Mouse (Mus musculus) hindbrain, embryonic 16.5 days (tissue): ENCODE measurements around the gene Tapbpl. TPM values are rescaled to one million over a fixed set of nuclear protein-coding genes. Genes with fewer than 3 reads are reported as not detected.

ENCODE experiments used
- ATAC-seq: fragments of 200-750 bp; cut with Nextera tagmentation; 2 replicates; pipeline ENCODE4 v1.8.0; 2017; ENCODE audit warnings: moderate TSS enrichment, moderate library complexity
- H3K27ac ChIP-seq: fragments of 300-500 bp; sonication (generic); 2 replicates; pipeline ENCODE4 v1.5.1; 2014; ENCODE audit warnings: low read depth, mild to moderate bottlenecking, control low read depth, low read length, moderate library complexity
- H3K27me3 ChIP-seq: fragments of 300-500 bp; sonication (generic); replicated peaks from 2 replicates; pipeline ENCODE4 v1.6.1; 2014; ENCODE audit warnings: low read length; ENCODE audit not compliant: control insufficient read depth, insufficient read depth
- H3K36me3 ChIP-seq: fragments of 300-500 bp; sonication (generic); 2 replicates; pipeline ENCODE4 v1.6.1; 2014; ENCODE audit warnings: mild to moderate bottlenecking, low read length, moderate library complexity, mixed read lengths; ENCODE audit not compliant: control insufficient read depth, insufficient read depth
- H3K4me1 ChIP-seq: fragments of 300-500 bp; sonication (generic); 2 replicates; pipeline ENCODE4 v1.6.1; 2014; ENCODE audit warnings: low read depth, low read length; ENCODE audit not compliant: control insufficient read depth, insufficient read depth
- H3K4me2 ChIP-seq: fragments of 300-500 bp; sonication (generic); 2 replicates; pipeline ENCODE4 v1.6.1; 2014; ENCODE audit warnings: mild to moderate bottlenecking, low read length, control low read depth, moderate library complexity
- H3K4me3 ChIP-seq: fragments of 300-500 bp; sonication (generic); 2 replicates; pipeline ENCODE4 v1.5.1; 2014; ENCODE audit warnings: mild to moderate bottlenecking, low read length, control low read depth, moderate library complexity
- H3K9ac ChIP-seq: fragments of 300-500 bp; sonication (generic); 2 replicates; pipeline ENCODE4 v1.6.1; 2014; ENCODE audit warnings: low read depth, mild to moderate bottlenecking, control low read depth, low read length, moderate library complexity
- H3K9me3 ChIP-seq: fragments of 300-500 bp; sonication (generic); 2 replicates; pipeline ENCODE4 v1.6.1; 2014; ENCODE audit warnings: mild to moderate bottlenecking, low read length, moderate library complexity; ENCODE audit not compliant: control insufficient read depth
- WGBS: fragments of 180-500 bp; shearing (Covaris S2); extraction: QIAGEN DNeasy Blood & Tissue Kit; methylation state at CpG from one replicate; pipeline ENCODE4 v1.1.7; 2014; 5-methylcytosine and 5-hydroxymethylcytosine counted together
- polyA plus RNA-seq: library from polyadenylated mRNA; unstranded; fragments of >200 nt; fragmentation: Nextera tagmentation; extraction: Ambion mirVana; gene quantifications from 2 replicates; pipeline ENCODE4 v1.2.1, GENCODE M21; 2015

Tapbpl gene
- polyA plus RNA-seq, 1 experiment from 2014 or later: 9.1 TPM

GRCm38 (mm10) chr6:125266091-125266490 is 34.4 kb upstream of the Tapbpl start:
- no peak for ATAC-seq
- H3K27ac ChIP-seq: no peak overlapping the region
- H3K36me3 ChIP-seq: no peaks in the 10 kb centered on the region
- H3K4me2 ChIP-seq: no peak overlapping the region
- no peaks in the 10 kb centered on the region for H3K4me1 ChIP-seq
- no peaks in the 10 kb centered on the region for H3K27me3 ChIP-seq
- no peak overlapping the region for H3K4me3 ChIP-seq
- 77% methylated on average over 13 of the region's 13 CpGs for WGBS
- H3K9me3 ChIP-seq: no peaks in the 10 kb centered on the region
- H3K9ac ChIP-seq: no peak overlapping the region

DNA sequence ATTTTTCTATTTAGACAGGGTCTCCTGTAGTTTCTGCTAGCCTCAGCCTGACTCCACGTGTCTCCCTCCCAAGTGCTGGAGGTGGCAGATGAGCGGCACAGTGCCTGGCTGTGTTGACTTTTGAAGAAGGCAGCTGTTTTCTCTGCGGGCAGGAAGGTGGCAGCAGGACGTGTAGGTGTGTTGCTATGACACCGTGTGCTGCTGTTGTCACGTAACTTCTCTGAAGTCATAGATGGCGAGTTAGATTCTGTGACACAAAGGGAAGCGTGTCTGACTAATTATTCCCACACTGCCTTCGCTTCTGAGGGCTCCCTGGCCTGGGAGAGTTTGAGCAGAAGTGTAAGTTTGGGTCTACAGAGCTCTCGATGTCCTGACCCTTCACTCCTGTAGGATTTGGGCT is 33.6 kb upstream of the Tapbpl start:
- H3K27ac ChIP-seq: no peak overlapping the region
- H3K9ac ChIP-seq: no peak overlapping the region
- H3K27me3 ChIP-seq: no peaks in the 10 kb centered on the region
- no peaks in the 10 kb centered on the region for H3K9me3 ChIP-seq
- no peaks in the 10 kb centered on the region for H3K36me3 ChIP-seq
- no peak overlapping the region for H3K4me2 ChIP-seq
- 51% methylated on average over 10 of the region's 10 CpGs for WGBS
- H3K4me3 ChIP-seq: no peak overlapping the region
- no peak for ATAC-seq
- no peaks in the 10 kb centered on the region for H3K4me1 ChIP-seq

- no peak overlapping the region for H3K27ac ChIP-seq
- H3K4me1 ChIP-seq: no peaks in the 10 kb centered on the region
- H3K27me3 ChIP-seq: no peaks in the 10 kb centered on the region
- H3K4me3 ChIP-seq: no peak overlapping the region
- no peak overlapping the region for H3K4me2 ChIP-seq
- H3K9me3 ChIP-seq: no peaks in the 10 kb centered on the region
- 88% methylated on average over 9 of the region's 9 CpGs for WGBS
- no peaks in the 10 kb centered on the region for H3K36me3 ChIP-seq
- no peak overlapping the region for H3K9ac ChIP-seq
- ATAC-seq: no peak
These were observed 32.6 kb upstream of the Tapbpl start for GRCm38 (mm10) chr6:125264219-125264618.

GRCm38 (mm10) chr6:125260006-125260555 is 28.4 kb upstream of the Tapbpl start:
- Histone ChIP-seq H3K9me3 (no peaks in the 10 kb centered on the region), H3K27me3 (no peaks in the 10 kb centered on the region), H3K9ac (no peak overlapping the region), H3K4me3 (no peak overlapping the region), H3K36me3 (no peaks in the 10 kb centered on the region), H3K4me1 (no peaks in the 10 kb centered on the region), H3K4me2 (no peak overlapping the region), H3K27ac (no peak overlapping the region)
- no peak for ATAC-seq
- WGBS: 77% methylated on average over 10 of the region's 10 CpGs

DNA sequence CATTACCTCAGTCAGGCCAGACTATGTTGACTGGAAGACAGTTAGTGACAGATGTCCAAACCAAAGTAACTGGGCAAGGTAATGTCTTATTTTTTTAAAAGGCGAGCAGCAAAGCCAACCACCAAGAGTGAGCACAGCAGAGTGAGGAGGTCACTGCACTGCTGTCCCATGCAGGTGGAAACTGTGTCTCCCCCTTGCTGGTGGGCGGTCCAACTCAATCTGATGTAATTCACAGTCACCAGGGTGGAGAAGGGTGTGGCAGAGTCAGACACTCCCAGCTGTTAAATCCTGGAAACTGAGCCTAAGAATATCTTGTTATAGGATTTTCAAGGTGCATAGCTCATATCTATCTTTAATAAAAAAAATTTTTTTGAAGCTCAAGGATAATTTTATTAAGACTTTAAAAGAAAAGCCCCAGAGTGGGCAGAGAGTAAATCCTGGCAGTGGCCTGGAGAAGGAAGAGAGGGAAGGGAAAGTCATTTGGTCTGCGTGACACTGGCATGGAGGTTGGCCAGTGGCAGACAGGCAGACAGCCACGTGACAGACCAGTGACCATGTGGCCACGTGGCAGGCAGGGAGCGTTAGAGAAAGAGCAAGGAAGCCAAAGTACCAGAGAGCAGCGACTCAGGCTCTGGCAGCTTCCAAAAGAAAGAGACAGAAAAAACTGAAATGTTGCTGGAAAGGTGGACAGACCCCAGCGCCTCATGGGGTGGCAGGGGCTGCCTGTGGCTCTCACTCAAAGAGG is 24.7 kb upstream of the Tapbpl start:
- no peak overlapping the region for H3K4me3 ChIP-seq
- no peak for ATAC-seq
- H3K4me1 ChIP-seq: no peaks in the 10 kb centered on the region
- WGBS: 87% methylated on average over 8 of the region's 8 CpGs
- no peaks in the 10 kb centered on the region for H3K36me3 ChIP-seq
- no peaks in the 10 kb centered on the region for H3K9me3 ChIP-seq
- H3K9ac ChIP-seq: no peak overlapping the region
- H3K4me2 ChIP-seq: no peak overlapping the region
- H3K27me3 ChIP-seq: no peaks in the 10 kb centered on the region
- no peak overlapping the region for H3K27ac ChIP-seq

DNA sequence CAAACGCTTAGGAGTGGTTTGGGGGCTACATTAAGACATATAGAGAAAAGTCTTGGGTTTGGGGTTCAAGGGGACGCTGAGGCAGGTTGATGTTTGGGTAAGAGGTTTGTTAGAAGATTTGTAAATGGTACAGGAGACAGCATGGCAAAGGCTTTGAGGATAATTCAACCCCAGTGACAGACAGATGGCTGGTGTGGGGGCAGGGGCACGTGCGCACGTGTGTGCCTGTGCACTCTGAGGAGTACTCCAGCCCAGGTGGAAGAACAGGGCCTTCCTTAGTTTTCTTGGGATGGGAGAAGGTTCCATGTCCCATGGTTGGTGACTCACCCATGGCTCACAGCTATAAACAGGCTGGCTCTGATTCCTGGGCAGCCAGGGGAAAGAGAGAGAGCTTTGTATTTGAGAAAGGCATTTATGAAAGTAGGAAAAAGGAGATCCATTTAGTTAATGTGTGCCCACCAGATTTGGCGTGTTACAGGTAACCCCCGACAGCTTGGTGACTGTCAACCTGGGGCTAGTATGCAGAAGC is 23.9 kb upstream of the Tapbpl start:
- no peaks in the 10 kb centered on the region for H3K36me3 ChIP-seq
- no peak overlapping the region for H3K9ac ChIP-seq
- no peaks in the 10 kb centered on the region for H3K4me1 ChIP-seq
- H3K4me3 ChIP-seq: no peak overlapping the region
- H3K27me3 ChIP-seq: no peaks in the 10 kb centered on the region
- no peak overlapping the region for H3K27ac ChIP-seq
- no peak overlapping the region for H3K4me2 ChIP-seq
- ATAC-seq: no peak
- WGBS: 91% methylated on average over 7 of the region's 7 CpGs
- H3K9me3 ChIP-seq: no peaks in the 10 kb centered on the region

DNA sequence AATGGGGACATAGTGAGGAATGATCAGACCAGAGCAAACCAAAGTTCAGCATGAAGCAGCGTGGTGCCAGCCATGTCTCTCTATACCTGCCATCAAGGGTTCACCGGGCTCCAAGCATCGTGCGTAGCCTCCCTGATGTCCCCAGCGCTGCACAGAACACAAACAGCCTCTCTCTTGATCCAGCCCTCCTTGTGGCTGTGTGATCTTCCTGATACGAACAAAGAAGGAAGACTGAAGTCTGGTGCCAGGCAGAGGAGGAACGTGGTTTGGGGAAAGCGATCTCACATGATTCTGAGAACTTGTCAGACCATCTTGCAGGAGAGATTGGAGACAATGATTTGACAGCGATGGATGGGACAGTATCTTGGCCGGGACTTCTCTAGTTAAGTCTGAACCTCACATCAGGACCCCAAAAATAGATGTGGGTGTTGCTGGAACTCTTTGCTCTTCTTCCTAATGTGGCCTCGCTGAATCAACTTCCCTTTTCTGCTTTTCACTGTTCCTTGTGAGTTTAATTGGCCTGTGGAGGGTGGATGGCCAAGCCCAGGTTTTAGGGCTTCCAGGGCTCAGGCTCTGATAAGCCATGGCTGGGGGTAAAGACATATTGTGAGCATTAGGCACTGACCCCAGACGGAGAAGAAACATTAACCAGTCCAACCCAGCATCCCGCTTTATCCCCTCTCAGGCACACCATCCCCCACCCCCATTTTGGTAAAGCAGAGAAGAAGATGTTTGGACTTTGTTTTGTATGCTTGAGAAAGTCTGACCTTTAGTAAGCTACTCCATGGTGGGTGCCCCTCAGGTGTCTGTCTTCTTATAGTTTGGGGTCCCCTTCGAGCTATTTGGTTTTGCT is 22.4 kb upstream of the Tapbpl start:
- WGBS: 78% methylated on average over 14 of the region's 14 CpGs
- H3K27me3 ChIP-seq: no peaks in the 10 kb centered on the region
- no peaks in the 10 kb centered on the region for H3K36me3 ChIP-seq
- H3K4me3 ChIP-seq: no peak overlapping the region
- no peak overlapping the region for H3K4me2 ChIP-seq
- no peak overlapping the region for H3K9ac ChIP-seq
- ATAC-seq: no peak
- no peaks in the 10 kb centered on the region for H3K9me3 ChIP-seq
- no peaks in the 10 kb centered on the region for H3K4me1 ChIP-seq
- H3K27ac ChIP-seq: no peak overlapping the region

- no peak for ATAC-seq
- Histone ChIP-seq H3K27ac (no peak overlapping the region), H3K36me3 (no peaks in the 10 kb centered on the region), H3K9ac (no peak overlapping the region), H3K27me3 (no peaks in the 10 kb centered on the region), H3K4me3 (no peak overlapping the region), H3K9me3 (no peaks in the 10 kb centered on the region), H3K4me1 (no peaks in the 10 kb centered on the region), H3K4me2 (no peak overlapping the region)
- WGBS: 94% methylated on average over 8 of the region's 8 CpGs
These were observed 21.1 kb upstream of the Tapbpl start for GRCm38 (mm10) chr6:125252711-125253110.

GRCm38 (mm10) chr6:125252285-125252684 is 20.6 kb upstream of the Tapbpl start:
- H3K4me3 ChIP-seq: no peak overlapping the region
- no peaks in the 10 kb centered on the region for H3K9me3 ChIP-seq
- H3K9ac ChIP-seq: no peak overlapping the region
- H3K4me2 ChIP-seq: no peak overlapping the region
- H3K27ac ChIP-seq: no peak overlapping the region
- no peaks in the 10 kb centered on the region for H3K27me3 ChIP-seq
- H3K4me1 ChIP-seq: no peaks in the 10 kb centered on the region
- 88% methylated on average over 3 of the region's 3 CpGs for WGBS
- ATAC-seq: no peak
- no peaks in the 10 kb centered on the region for H3K36me3 ChIP-seq
